Mouse (Mus musculus) cerebellum, adult 11 months (tissue): Measurements from ENCODE around the gene Slc5a1.

Experiments
- DNase-seq: peaks from one replicate; pipeline ENCODE4 v3.0.0; 2022

Slc5a1 gene

GRCm38 (mm10) chr5:33104025-33104481 lies at the start of gene Slc5a1:
Gene Slc5a1 (plus strand): TSS chr5:33104219.
- no peak for DNase-seq

- DNase-seq: no peak
These were observed 47.8 kb upstream of the Slc5a1 start for GRCm38 (mm10) chr5:33056126-33056765.

DNA sequence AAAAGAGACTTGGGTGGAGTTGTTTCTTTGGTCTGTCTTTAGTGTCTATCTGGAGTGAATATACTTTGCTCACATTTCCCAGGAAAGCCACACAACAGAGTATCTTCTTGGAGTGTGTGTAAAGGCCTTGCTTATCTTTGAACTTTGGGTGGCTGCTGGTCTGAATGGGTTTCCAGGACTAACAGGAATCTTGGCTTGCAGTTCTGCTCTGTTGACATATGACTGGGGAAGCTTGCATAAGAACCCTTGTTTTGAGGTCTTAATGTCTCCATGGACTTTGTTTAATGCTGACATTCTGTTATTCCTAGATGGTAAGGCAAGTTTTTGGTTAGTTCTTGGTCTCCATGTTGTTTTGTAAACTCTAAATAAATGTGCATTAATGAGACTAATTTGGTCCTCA lies 33.9 kb upstream of the Slc5a1 start:
- no peak for DNase-seq

DNA sequence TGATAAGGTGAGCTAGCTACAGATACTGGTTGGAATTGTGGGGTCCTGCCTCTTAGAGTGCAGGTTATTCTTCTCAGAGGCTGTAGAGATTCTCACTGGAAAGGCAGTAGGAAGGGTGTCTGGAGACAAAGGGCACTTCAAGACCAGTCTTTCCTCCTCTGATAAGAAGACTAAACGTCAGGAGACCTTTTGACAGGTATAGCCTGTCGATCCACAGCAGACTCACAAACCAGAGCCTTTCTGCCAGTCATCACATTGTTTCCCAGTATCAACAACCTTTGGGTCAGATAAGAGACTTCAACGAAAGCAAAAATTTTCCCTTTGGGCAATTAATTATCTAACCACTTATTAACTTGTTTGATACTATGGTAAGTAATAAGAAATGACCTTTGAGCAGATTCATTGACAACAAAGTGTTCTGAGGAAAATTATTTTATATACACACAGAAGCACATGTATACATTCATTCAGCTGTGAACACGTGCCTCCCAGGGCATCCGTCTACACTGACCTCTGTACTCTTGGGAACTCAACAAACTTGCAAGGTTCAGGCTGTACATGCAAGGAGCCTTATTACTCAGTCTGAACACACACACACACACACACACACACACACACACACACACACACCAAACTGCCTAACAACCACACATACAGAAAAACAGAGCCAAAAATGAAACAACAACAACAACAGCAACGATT lies 27.4 kb upstream of the Slc5a1 start:
- no peak for DNase-seq

GRCm38 (mm10) chr5:33082896-33083295 lies 21.1 kb upstream of the Slc5a1 start:
- DNase-seq: no peak

- no peak for DNase-seq
These were observed 19.4 kb upstream of the Slc5a1 start for GRCm38 (mm10) chr5:33084599-33084998.

GRCm38 (mm10) chr5:33091342-33091741 lies 12.7 kb upstream of the Slc5a1 start:
- DNase-seq: no peak

DNA sequence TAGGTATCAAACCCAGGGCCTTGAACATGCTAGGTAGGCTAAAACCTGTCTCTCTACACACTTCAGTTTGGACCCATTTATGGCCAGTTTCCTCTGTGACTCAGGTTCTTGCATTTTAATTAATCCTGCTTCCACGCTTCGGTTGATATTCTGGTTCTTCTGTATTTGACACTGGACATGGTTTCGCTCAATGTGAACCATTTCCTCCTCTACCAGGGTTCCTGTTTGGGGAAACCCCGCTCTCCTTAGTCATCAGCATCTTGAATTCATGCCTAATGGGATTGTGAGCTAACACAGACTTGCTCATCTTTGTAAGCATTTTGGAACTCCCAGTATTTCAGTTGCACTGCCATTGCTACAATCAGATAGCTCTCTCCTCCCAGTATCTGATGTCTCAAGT lies 8.7 kb upstream of the Slc5a1 start:
- DNase-seq: no peak

GRCm38 (mm10) chr5:33102369-33103055 lies 1.5 kb upstream of the Slc5a1 start:
- no peak for DNase-seq

- no peak for DNase-seq
These were observed 857 bp downstream of the Slc5a1 start for GRCm38 (mm10) chr5:33104876-33105275.

DNA sequence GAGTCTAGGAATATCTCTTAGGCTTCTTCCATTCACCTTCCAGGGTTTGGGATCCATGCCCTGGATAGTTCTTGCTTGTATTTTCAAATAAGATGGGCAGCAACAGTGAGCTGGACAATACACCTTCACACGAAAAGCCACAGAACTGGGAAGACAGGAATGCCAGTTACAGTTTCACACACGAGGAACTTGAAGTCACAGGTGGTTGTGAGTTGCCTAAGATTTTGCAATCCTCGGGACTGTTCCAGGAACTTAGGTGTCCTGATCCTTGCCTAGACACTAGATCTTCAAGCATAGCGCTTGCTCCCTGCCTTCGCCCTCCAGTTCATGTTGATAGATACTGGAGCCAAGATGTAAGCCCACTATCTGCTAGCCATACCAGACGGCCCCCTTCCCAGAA lies 1.6 kb downstream of the Slc5a1 start:
- no peak for DNase-seq

- no peak for DNase-seq
These were observed 3.0 kb downstream of the Slc5a1 start for GRCm38 (mm10) chr5:33107056-33107455.

DNA sequence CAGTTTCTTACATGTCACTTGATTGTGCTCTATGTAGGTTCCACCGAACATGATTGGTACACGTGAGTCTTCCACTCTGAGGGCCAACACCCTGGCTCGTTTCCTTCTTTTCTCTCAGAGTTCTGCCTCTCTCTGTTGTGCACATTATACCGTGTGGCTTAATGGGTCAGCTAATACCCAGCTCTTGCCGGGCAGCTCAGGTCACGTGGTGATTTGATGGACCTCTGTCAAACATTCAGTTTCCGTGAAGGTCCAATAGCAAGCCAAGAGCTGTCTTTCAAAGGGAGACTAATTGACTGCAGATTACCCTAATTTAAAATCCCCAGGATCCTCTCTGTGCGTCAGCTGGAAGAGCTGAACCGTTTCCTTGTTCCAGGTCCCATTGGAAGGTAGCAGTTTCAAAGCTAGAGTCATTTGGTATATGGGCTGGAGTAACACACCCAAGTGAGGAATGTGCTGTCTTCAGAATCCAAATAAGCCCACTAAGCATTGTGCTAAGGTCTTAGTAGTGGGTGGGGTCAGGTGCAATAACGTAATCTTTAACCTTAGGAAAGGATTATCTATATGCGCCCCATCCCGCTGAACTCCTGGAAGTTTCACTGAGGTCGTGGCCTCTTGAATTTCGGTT lies 3.9 kb downstream of the Slc5a1 start:
- DNase-seq: no peak

GRCm38 (mm10) chr5:33121871-33122315 lies 17.9 kb downstream of the Slc5a1 start:
- no peak for DNase-seq

- DNase-seq: no peak
These were observed 19.6 kb downstream of the Slc5a1 start for GRCm38 (mm10) chr5:33123658-33124057.

GRCm38 (mm10) chr5:33125318-33125717 lies 21.3 kb downstream of the Slc5a1 start:
- DNase-seq: no peak

GRCm38 (mm10) chr5:33134132-33134531 lies 30.1 kb downstream of the Slc5a1 start:
- no peak for DNase-seq

- DNase-seq: no peak
These were observed 31.6 kb downstream of the Slc5a1 start for GRCm38 (mm10) chr5:33135611-33136010.

DNA sequence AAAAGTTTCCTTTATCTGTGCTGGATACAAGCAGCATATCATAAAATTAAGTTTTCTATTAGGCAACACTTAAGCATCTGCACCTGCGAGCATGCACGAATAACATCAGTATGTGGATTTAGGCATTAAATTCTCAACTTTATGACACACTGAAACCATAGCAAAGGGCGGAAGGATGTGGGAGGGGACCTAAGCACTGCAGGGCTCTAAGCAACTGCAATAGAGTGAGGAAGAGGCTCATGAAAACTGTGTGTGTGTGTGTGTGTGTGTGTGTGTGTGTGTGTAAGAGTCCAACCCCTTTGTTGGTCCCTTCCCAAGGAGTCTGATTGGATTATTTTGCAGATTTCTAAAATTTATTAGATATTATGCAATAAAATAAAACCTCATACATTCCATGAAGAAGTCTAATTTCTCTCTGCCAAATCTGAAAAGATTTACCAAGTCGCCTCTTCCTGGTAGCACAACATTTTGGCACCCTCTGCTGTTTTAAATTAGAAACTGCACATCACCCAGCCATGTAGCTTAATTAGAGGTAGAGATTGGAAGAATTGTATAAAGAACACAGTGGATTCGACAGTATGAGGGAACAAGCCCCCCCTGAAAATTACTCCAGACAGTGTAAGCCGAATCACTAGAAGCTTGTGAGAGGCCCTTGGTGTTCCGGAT lies 38.9 kb downstream of the Slc5a1 start:
- DNase-seq: peak; percentile 4

GRCm38 (mm10) chr5:33144025-33144424 lies 40.0 kb downstream of the Slc5a1 start:
- no peak for DNase-seq

DNA sequence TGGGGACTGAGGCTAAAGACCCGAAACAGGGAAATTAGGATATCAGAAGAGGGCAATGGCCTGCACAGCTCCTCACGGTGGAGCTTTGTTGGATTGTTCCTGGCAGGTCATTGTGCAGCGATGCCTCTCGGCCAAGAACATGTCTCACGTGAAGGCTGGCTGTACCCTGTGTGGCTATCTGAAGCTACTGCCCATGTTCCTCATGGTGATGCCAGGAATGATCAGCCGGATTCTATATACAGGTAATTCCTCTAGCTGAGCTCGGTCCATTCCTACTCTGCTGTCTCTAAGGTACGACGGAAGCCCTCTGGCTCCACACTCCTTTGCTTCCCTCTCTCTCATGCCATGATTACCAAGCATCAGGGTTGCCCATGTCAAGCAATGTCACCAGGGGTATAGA lies 42.8 kb downstream of the Slc5a1 start:
- no peak for DNase-seq

DNA sequence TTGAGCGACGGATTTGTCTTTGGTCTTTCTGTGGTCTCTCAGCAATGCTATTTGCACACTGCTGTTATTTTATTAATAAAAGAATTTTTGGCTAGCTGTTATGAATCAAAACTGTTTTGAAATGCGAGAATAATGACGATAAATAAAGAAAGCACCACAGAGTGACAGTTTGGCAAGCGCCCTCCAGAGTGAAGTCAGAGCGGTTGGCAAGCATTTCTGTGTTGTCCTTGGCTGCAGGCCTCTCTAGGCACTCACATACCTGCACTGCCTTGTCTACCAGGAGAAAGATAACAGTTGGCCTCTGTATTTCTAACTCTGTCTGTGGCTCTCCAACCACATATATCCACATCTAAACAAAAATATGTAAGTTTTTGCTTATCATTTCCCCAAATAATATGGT lies 43.7 kb downstream of the Slc5a1 start:
- DNase-seq: no peak

DNA sequence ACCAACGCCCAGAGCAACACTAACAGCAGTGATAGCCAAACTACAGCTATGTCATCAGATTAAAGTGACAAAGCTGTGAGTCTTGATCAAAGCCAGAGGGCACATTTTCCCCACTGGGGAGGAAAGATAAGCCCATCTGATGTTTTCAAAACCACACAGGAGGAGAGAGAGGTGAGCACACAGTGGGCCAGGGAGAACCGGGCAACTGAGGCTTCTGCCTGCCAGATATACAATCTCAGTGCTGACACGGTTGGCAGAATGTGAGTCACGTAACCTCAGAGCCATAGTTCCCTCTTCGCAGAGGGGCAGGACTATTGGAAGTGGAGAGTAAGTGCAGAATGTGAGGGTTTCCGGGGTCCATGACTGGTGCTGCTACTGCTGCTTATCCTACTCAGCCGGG lies 89.5 kb downstream of the Slc5a1 start:
- DNase-seq: no peak
